Mouse (Mus musculus): Measurements from ENCODE around the gene Col2a1. TPM values are rescaled to one million over a fixed set of nuclear protein-coding genes. Genes with fewer than 3 reads are reported as not detected.

Gene Col2a1
- total RNA-seq, 2 experiments from 2014 or later: 0.36 to 0.52 TPM

- DNase-seq (ENCODE audit: low spot score): no peak
- intact Hi-C loops (cut with DNase I): loop anchor here (10.0 kb wide), 1 partner anchor 209 kb away; no protein-coding TSS in a partner anchor
These were observed 39.0 kb downstream of the Col2a1 start for GRCm38 (mm10) chr15:97965311-97966045.

- intact Hi-C loops (cut with DNase I): loop anchor here (10.0 kb wide), 1 partner anchor 210 kb away; no protein-coding TSS in a partner anchor
- no peak for DNase-seq (ENCODE audit: low spot score)
These were observed 39.7 kb downstream of the Col2a1 start for GRCm38 (mm10) chr15:97964836-97965187.

GRCm38 (mm10) chr15:97963989-97964835 is 40.3 kb downstream of the Col2a1 start, which contains the start of gene Tmem106c:
Tmem106c (plus strand) TSS chr15:97964200.
- intact Hi-C loops (cut with DNase I): loop anchor here (10.0 kb wide), 1 partner anchor 211 kb away; no protein-coding TSS in a partner anchor

GRCm38 (mm10) chr15:97963329-97963988 is 41.0 kb downstream of the Col2a1 start:
- DNase-seq (ENCODE audit: low spot score): no peak

More at GRCm38 (mm10) chr15:97963989-97964835, 40.3 kb downstream of the Col2a1 start, which contains the start of gene Tmem106c:
- DNase-seq (ENCODE audit: low spot score): peak; percentile 79

GRCm38 (mm10) chr15:97956416-97956815 is 48.1 kb downstream of the Col2a1 start:
- no peak for DNase-seq (ENCODE audit: low spot score)
- intact Hi-C loops (cut with DNase I): no loop called here

More at GRCm38 (mm10) chr15:97963329-97963988, 41.0 kb downstream of the Col2a1 start:
- intact Hi-C loops (cut with DNase I): loop anchor here (10.0 kb wide), 1 partner anchor 211 kb away; no protein-coding TSS in a partner anchor

- intact Hi-C loops (cut with DNase I): no loop called here
- no peak for DNase-seq (ENCODE audit: low spot score)
These were observed 48.8 kb downstream of the Col2a1 start for GRCm38 (mm10) chr15:97955742-97956141.

GRCm38 (mm10) chr15:97955286-97955685 is 49.2 kb downstream of the Col2a1 start:
- intact Hi-C loops (cut with DNase I): no loop called here
- no peak for DNase-seq (ENCODE audit: low spot score)

- no peak for DNase-seq (ENCODE audit: low spot score)
- intact Hi-C loops (cut with DNase I): loop anchor here (5.0 kb wide), 4 partner anchors 162 to 287 kb away; partner anchors contain the start of gene Slc48a1
These were observed 49.8 kb downstream of the Col2a1 start for GRCm38 (mm10) chr15:97954671-97955070.

GRCm38 (mm10) chr15:97952889-97953189 is 51.7 kb downstream of the Col2a1 start:
- intact Hi-C loops (cut with DNase I): loop anchor here (2.0 to 5.0 kb wide), 6 partner anchors 82 to 286 kb away; partner anchors contain the start of gene Slc48a1
- no peak for DNase-seq (ENCODE audit: low spot score)

GRCm38 (mm10) chr15:97952137-97952888 is 52.2 kb downstream of the Col2a1 start:
- DNase-seq (ENCODE audit: low spot score): no peak

GRCm38 (mm10) chr15:97950240-97950639 is 54.3 kb downstream of the Col2a1 start:
- intact Hi-C loops (cut with DNase I): loop anchor here (5.0 kb wide), 4 partner anchors 158 to 283 kb away; partner anchors contain the start of gene Slc48a1
- DNase-seq (ENCODE audit: low spot score): no peak

More at GRCm38 (mm10) chr15:97952137-97952888, 52.2 kb downstream of the Col2a1 start:
- intact Hi-C loops (cut with DNase I): loop anchor here (2.0 to 5.0 kb wide), 6 partner anchors 82 to 285 kb away; partner anchors contain the start of gene Slc48a1

- intact Hi-C loops (cut with DNase I): loop anchor here (5.0 kb wide), 4 partner anchors 157 to 282 kb away; partner anchors contain the start of gene Slc48a1
- DNase-seq (ENCODE audit: low spot score): no peak
These were observed 54.8 kb downstream of the Col2a1 start for GRCm38 (mm10) chr15:97949706-97950105.

GRCm38 (mm10) chr15:97948720-97949119 is 55.8 kb downstream of the Col2a1 start:
- no peak for DNase-seq (ENCODE audit: low spot score)
- intact Hi-C loops (cut with DNase I): no loop called here

GRCm38 (mm10) chr15:97945656-97946315 is 58.7 kb downstream of the Col2a1 start:
- no peak for DNase-seq (ENCODE audit: low spot score)
- intact Hi-C loops (cut with DNase I): no loop called here

- intact Hi-C loops (cut with DNase I): no loop called here
- no peak for DNase-seq (ENCODE audit: low spot score)
These were observed 59.4 kb downstream of the Col2a1 start for GRCm38 (mm10) chr15:97944919-97945574.

- intact Hi-C loops (cut with DNase I): no loop called here
- no peak for DNase-seq (ENCODE audit: low spot score)
These were observed 61.1 kb downstream of the Col2a1 start for GRCm38 (mm10) chr15:97943356-97943755.

GRCm38 (mm10) chr15:97942538-97942937 is 62.0 kb downstream of the Col2a1 start:
- intact Hi-C loops (cut with DNase I): no loop called here
- no peak for DNase-seq (ENCODE audit: low spot score)

- no peak for DNase-seq (ENCODE audit: low spot score)
- intact Hi-C loops (cut with DNase I): no loop called here
These were observed 63.2 kb downstream of the Col2a1 start for GRCm38 (mm10) chr15:97941306-97941705.

All from heart, postnatal 25 days (tissue).